Mouse (Mus musculus): Measurements from ENCODE around the gene Ccr8. TPM values are rescaled to one million over a fixed set of nuclear protein-coding genes. Genes with fewer than 3 reads are reported as not detected.
A peak's percentile ranks its signal among the peaks of the same experiment; 100 is the strongest.

Ccr8 gene
- polyA plus RNA-seq, 1 experiment from 2014 or later = 0.38 TPM

GRCm38 (mm10) chr9:120116184-120116624, 24.3 kb downstream of the Ccr8 start:
- Histone ChIP-seq H3K4me3 (ENCODE audit: low read length) (no peak overlapping the region), H3K36me3 (ENCODE audit: control insufficient read depth, insufficient read depth, low read length) (peaks cover 21% of the 10 kb centered on the region), H3K4me2 (ENCODE audit: low read depth, low read length) (no peak overlapping the region), H3K9ac (ENCODE audit: low read length) (no peak overlapping the region), H3K27me3 (ENCODE audit: control insufficient read depth, insufficient read depth, low read depth, low read length) (no peaks in the 10 kb centered on the region), H3K4me1 (replicated peaks; ENCODE audit: control insufficient read depth, insufficient read depth, low read length) (peaks cover 1% of the 10 kb centered on the region), H3K9me3 (ENCODE audit: control insufficient read depth, low read length) (no peaks in the 10 kb centered on the region), H3K27ac (ENCODE audit: low read length) (no peak overlapping the region)
- WGBS = 90% methylated on average over 8 of the region's 8 CpGs
- ATAC-seq (ENCODE audit: low read depth) = no peak

GRCm38 (mm10) chr9:120118212-120118611, 26.3 kb downstream of the Ccr8 start:
- WGBS = 86% methylated on average over 4 of the region's 4 CpGs
- H3K4me3 ChIP-seq (ENCODE audit: low read length) = no peak overlapping the region
- no peak overlapping the region for H3K4me2 ChIP-seq (ENCODE audit: low read depth, low read length)
- peaks cover 30% of the 10 kb centered on the region for H3K36me3 ChIP-seq (ENCODE audit: control insufficient read depth, insufficient read depth, low read length)
- no peak for ATAC-seq (ENCODE audit: low read depth)
- H3K9ac ChIP-seq (ENCODE audit: low read length) = no peak overlapping the region
- no peaks in the 10 kb centered on the region for H3K9me3 ChIP-seq (ENCODE audit: control insufficient read depth, low read length)
- no peaks in the 10 kb centered on the region for H3K4me1 ChIP-seq (replicated peaks; ENCODE audit: control insufficient read depth, insufficient read depth, low read length)
- H3K27me3 ChIP-seq (ENCODE audit: control insufficient read depth, insufficient read depth, low read depth, low read length) = no peaks in the 10 kb centered on the region
- no peak overlapping the region for H3K27ac ChIP-seq (ENCODE audit: low read length)

DNA sequence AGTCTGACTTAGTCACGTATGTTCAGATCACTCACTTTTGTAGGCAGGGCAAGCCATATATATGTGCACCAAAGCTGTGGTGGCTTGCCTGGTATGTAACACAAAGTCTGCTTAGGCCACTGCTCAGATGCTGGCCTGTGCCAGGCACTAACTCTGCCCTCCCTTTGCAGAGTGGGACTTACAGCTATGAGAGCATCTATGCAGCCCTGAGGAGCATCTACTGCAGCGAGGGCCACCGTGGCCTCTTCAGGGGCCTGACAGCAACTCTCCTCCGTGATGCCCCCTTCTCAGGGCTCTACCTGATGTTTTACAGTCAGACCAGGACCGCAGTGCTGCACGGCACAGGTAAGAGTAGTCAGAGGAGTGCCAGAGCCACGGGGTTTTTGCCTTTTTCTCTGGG, 28.6 kb downstream of the Ccr8 start:
- Histone ChIP-seq H3K4me2 (ENCODE audit: low read depth, low read length) (no peak overlapping the region), H3K27ac (ENCODE audit: low read length) (no peak overlapping the region), H3K9ac (ENCODE audit: low read length) (no peak overlapping the region), H3K27me3 (ENCODE audit: control insufficient read depth, insufficient read depth, low read depth, low read length) (no peaks in the 10 kb centered on the region), H3K4me3 (ENCODE audit: low read length) (no peak overlapping the region), H3K9me3 (ENCODE audit: control insufficient read depth, low read length) (no peaks in the 10 kb centered on the region), H3K4me1 (replicated peaks; ENCODE audit: control insufficient read depth, insufficient read depth, low read length) (no peaks in the 10 kb centered on the region), H3K36me3 (ENCODE audit: control insufficient read depth, insufficient read depth, low read length) (peaks cover 38% of the 10 kb centered on the region)
- 90% methylated on average over 7 of the region's 7 CpGs for WGBS
- no peak for ATAC-seq (ENCODE audit: low read depth)

GRCm38 (mm10) chr9:120126868-120127267, 35.0 kb downstream of the Ccr8 start:
- Histone ChIP-seq H3K9ac (ENCODE audit: low read length) (peak overlapping the region; percentile 75), H3K9me3 (ENCODE audit: control insufficient read depth, low read length) (no peaks in the 10 kb centered on the region), H3K27me3 (ENCODE audit: control insufficient read depth, insufficient read depth, low read depth, low read length) (no peaks in the 10 kb centered on the region), H3K4me1 (replicated peaks; ENCODE audit: control insufficient read depth, insufficient read depth, low read length) (peaks cover 15% of the 10 kb centered on the region), H3K36me3 (ENCODE audit: control insufficient read depth, insufficient read depth, low read length) (peaks cover 37% of the 10 kb centered on the region), H3K4me2 (ENCODE audit: low read depth, low read length) (peak overlapping the region; percentile 62), H3K27ac (ENCODE audit: low read length) (peak overlapping the region; percentile 84; the same call in 1 of the 2 replicates), H3K4me3 (ENCODE audit: low read length) (peak overlapping the region; percentile 100)
- 50% methylated on average over 11 of the region's 11 CpGs for WGBS
- peak; percentile 6 for ATAC-seq (ENCODE audit: low read depth)

DNA sequence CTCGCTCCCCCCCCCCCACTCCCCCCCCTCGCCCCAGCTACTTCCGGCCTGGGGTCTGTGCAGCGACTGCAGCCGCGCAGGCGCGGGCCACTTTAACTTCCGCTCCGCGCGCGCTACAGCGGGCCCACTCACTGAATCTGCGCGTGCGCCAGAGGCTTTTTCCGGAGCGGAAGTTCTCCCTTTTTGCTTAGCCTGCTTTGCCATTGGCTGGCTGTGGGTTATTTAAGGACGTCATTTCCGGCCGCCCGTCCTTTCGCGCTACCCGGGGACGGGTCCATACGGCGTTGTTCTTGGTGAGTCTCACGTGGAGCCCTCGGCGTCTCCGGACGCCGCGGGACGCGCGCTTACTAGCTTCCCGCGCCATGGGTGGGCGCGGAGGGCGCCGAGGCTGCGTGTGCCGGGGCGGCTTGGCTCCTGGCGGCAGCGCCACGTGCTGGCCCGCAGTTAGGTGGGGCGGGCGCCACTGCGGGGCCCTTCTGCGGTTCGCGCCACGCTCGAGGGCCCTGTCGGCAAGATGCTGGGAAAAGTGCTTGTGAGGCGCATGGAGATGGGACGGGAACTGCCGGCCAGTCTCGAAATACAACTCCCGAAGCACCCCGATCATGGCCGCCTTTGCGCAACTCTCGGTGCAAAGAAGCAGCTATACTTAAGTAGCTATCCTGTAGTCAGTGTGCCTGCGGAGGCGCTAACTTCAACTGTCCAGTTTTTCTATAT, 35.8 kb downstream of the Ccr8 start, which contains the start of gene Rpsa:
Gene Rpsa (plus strand): TSS at position 152 of the 714 bp plus-strand sequence.
- Histone ChIP-seq H3K9me3 (ENCODE audit: control insufficient read depth, low read length) (no peaks in the 10 kb centered on the region), H3K4me3 (ENCODE audit: low read length) (peak within 1 kb of the TSS; percentile 100), H3K27ac (ENCODE audit: low read length) (peak within 1 kb of the TSS; percentile 88), H3K4me2 (ENCODE audit: low read depth, low read length) (peak within 1 kb of the TSS; percentile 85), H3K4me1 (replicated peaks; ENCODE audit: control insufficient read depth, insufficient read depth, low read length) (peaks cover 15% of the 10 kb centered on the region), H3K36me3 (ENCODE audit: control insufficient read depth, insufficient read depth, low read length) (peaks cover 37% of the 10 kb centered on the region), H3K27me3 (ENCODE audit: control insufficient read depth, insufficient read depth, low read depth, low read length) (no peaks in the 10 kb centered on the region), H3K9ac (ENCODE audit: low read length) (peak within 1 kb of the TSS; percentile 100)
- under 1% methylated on average over 62 of the region's 72 CpGs for WGBS
- ATAC-seq (ENCODE audit: low read depth) = peak; percentile 99

- 52% methylated on average over 10 of the region's 10 CpGs for WGBS
- no peaks in the 10 kb centered on the region for H3K9me3 ChIP-seq (ENCODE audit: control insufficient read depth, low read length)
Observed at GRCm38 (mm10) chr9:120129276-120129675, 37.4 kb downstream of the Ccr8 start.

GRCm38 (mm10) chr9:120131784-120132288, 39.9 kb downstream of the Ccr8 start:
- Histone ChIP-seq H3K4me3 (ENCODE audit: low read length) (no peak overlapping the region), H3K4me1 (replicated peaks; ENCODE audit: control insufficient read depth, insufficient read depth, low read length) (peaks cover 12% of the 10 kb centered on the region)

More at GRCm38 (mm10) chr9:120129276-120129675, 37.4 kb downstream of the Ccr8 start:
- no peaks in the 10 kb centered on the region for H3K27me3 ChIP-seq (ENCODE audit: control insufficient read depth, insufficient read depth, low read depth, low read length)
- peak overlapping the region; percentile 100 for H3K4me3 ChIP-seq (ENCODE audit: low read length)
- no peak for ATAC-seq (ENCODE audit: low read depth)
- H3K27ac ChIP-seq (ENCODE audit: low read length) = no peak overlapping the region
- H3K36me3 ChIP-seq (ENCODE audit: control insufficient read depth, insufficient read depth, low read length) = peaks cover 30% of the 10 kb centered on the region
- H3K9ac ChIP-seq (ENCODE audit: low read length) = peak overlapping the region; percentile 41; the same call in 1 of the 2 replicates
- H3K4me2 ChIP-seq (ENCODE audit: low read depth, low read length) = peak overlapping the region; percentile 85
- peaks cover 15% of the 10 kb centered on the region for H3K4me1 ChIP-seq (replicated peaks; ENCODE audit: control insufficient read depth, insufficient read depth, low read length)

DNA sequence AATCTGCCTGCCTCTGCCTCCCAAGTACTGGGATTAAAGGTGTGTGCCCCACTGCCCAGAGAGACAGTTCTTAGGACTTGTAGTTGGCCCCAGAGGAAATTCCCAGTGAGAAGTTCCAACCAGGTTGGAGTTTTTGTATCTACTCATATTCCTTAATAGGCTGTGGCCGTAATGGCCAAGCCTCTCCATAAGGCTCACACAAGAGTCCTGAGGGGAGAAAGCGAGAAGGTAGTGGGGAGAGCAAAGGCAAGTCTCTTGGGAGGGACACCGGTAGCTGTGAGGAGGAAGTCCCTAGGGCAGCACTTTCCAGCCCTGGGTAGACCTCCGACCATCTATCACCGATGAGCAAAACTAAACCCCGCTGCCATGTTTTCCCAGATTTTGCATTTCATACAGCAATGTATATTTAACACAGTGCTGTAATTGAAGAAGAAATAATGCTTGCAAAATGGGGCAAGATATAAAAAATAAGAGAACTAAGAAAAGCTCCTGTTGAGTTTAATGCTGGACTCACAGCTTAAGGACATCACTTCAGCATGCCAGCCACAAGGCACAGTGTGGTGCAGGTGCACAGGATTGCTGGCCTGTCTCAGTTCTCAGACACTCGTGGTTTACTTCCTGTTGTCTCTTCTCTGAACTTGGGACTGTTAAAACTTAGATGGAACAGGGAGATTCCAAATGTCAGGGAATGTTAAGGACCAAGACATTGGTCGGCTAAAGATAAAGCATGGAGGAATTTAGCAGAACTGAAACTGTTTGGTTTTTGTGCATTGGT, 41.3 kb downstream of the Ccr8 start:
- no peak for ATAC-seq (ENCODE audit: low read depth)
- no peak overlapping the region for H3K27ac ChIP-seq (ENCODE audit: low read length)

More at GRCm38 (mm10) chr9:120131784-120132288, 39.9 kb downstream of the Ccr8 start:
- Histone ChIP-seq H3K36me3 (ENCODE audit: control insufficient read depth, insufficient read depth, low read length) (peaks cover 29% of the 10 kb centered on the region), H3K9ac (ENCODE audit: low read length) (no peak overlapping the region), H3K27ac (ENCODE audit: low read length) (no peak overlapping the region), H3K4me2 (ENCODE audit: low read depth, low read length) (no peak overlapping the region), H3K9me3 (ENCODE audit: control insufficient read depth, low read length) (no peaks in the 10 kb centered on the region), H3K27me3 (ENCODE audit: control insufficient read depth, insufficient read depth, low read depth, low read length) (no peaks in the 10 kb centered on the region)
- no peak for ATAC-seq (ENCODE audit: low read depth)
- WGBS = 78% methylated on average over 3 of the region's 3 CpGs

More for the DNA sequence above, 41.3 kb downstream of the Ccr8 start:
- peaks cover 29% of the 10 kb centered on the region for H3K36me3 ChIP-seq (ENCODE audit: control insufficient read depth, insufficient read depth, low read length)
- peaks cover 10% of the 10 kb centered on the region for H3K4me1 ChIP-seq (replicated peaks; ENCODE audit: control insufficient read depth, insufficient read depth, low read length)
- no peaks in the 10 kb centered on the region for H3K27me3 ChIP-seq (ENCODE audit: control insufficient read depth, insufficient read depth, low read depth, low read length)
- no peak overlapping the region for H3K9ac ChIP-seq (ENCODE audit: low read length)
- no peaks in the 10 kb centered on the region for H3K9me3 ChIP-seq (ENCODE audit: control insufficient read depth, low read length)
- no peak overlapping the region for H3K4me3 ChIP-seq (ENCODE audit: low read length)
- H3K4me2 ChIP-seq (ENCODE audit: low read depth, low read length) = no peak overlapping the region
- WGBS = 26% methylated on average over 8 of the region's 8 CpGs
